Mouse (Mus musculus) CH12.LX (cell line): Measurements from ENCODE around the gene Thrsp. TPM values are rescaled to one million over a fixed set of nuclear protein-coding genes. Genes with fewer than 3 reads are reported as not detected.

Source experiments
- DNase-seq: peaks from one replicate; pipeline ENCODE4 v3.0.0-alpha.2; 2013; ENCODE audit errors: extremely low read depth
- H3K27ac ChIP-seq: 2 replicates; pipeline ENCODE4 v1.5.1; 2012; ENCODE audit warnings: low read depth, mild to moderate bottlenecking, control low read depth, moderate library complexity; ENCODE audit not compliant: insufficient read depth
- H3K27me3 ChIP-seq: replicated peaks from 2 replicates; pipeline ENCODE3; 2012; ENCODE audit warnings: inconsistent platforms
- H3K36me3 ChIP-seq, 2 experiments: replicated peaks in 1 of 2; 2 replicates each; pipeline versions ENCODE3 to v1.6.1; 2012; ENCODE audit warnings: inconsistent platforms in 1 of 2, low read length in 1 of 2, mild to moderate bottlenecking in 1 of 2, mixed read lengths in 1 of 2, moderate library complexity in 1 of 2; ENCODE audit not compliant: control insufficient read depth in 1 of 2, insufficient read depth in 1 of 2
- H3K4me1 ChIP-seq, 2 experiments: 2 replicates each; pipeline ENCODE4 v1.6.1; 2012; ENCODE audit warnings: inconsistent platforms in 1 of 2, moderate library complexity in 1 of 2; ENCODE audit not compliant: insufficient read depth in 2 of 2, control insufficient read depth in 1 of 2
- H3K4me2 ChIP-seq: 2 replicates; pipeline ENCODE4 v1.6.1; 2012; ENCODE audit warnings: low read depth, mild to moderate bottlenecking, control low read depth; ENCODE audit not compliant: poor library complexity, insufficient read depth, severe bottlenecking
- H3K4me3 ChIP-seq, 3 experiments: fragments of 150-350 bp in 1 of 3; sonication (generic) in 1 of 3; replicated peaks in 1 of 3; 2 replicates each; pipeline versions ENCODE3 to v1.5.1; 2011 to 2012; ENCODE audit warnings: low read depth in 2 of 3, low read length in 2 of 3, mild to moderate bottlenecking in 2 of 3, moderate library complexity in 2 of 3, control low read depth in 1 of 3, improper control_type of control experiment in 1 of 3, inconsistent platforms in 1 of 3, mixed read lengths in 1 of 3; ENCODE audit not compliant: poor library complexity in 1 of 3
- H3K79me2 ChIP-seq: replicated peaks from 2 replicates; pipeline ENCODE4 v1.6.1; 2012; ENCODE audit warnings: mild to moderate bottlenecking, moderate library complexity; ENCODE audit not compliant: control insufficient read depth, poor library complexity, insufficient read depth, severe bottlenecking; ENCODE audit errors: extremely low read depth
- H3K9ac ChIP-seq: 2 replicates; pipeline ENCODE4 v1.6.1; 2012; ENCODE audit warnings: low read depth, mild to moderate bottlenecking, control low read depth, moderate library complexity; ENCODE audit not compliant: insufficient read depth
- H3K9me3 ChIP-seq: replicated peaks from 2 replicates; pipeline ENCODE3; 2012; ENCODE audit warnings: low read length, inconsistent platforms, mixed read lengths
- BHLHE40 ChIP-seq: IDR thresholded peaks from 2 replicates; pipeline ENCODE4 v1.6.1; 2011; ENCODE audit warnings: mild to moderate bottlenecking, low read depth, low read length, improper control_type of control experiment
- CHD1 ChIP-seq: IDR thresholded peaks from 2 replicates; pipeline ENCODE4 v1.6.1; 2012; ENCODE audit warnings: low read depth, low read length, improper control_type of control experiment, inconsistent platforms
- CHD2 ChIP-seq: IDR thresholded peaks from 2 replicates; pipeline ENCODE4 v1.6.1; 2011; ENCODE audit warnings: low read length, improper control_type of control experiment
- CTCF ChIP-seq, 2 experiments: IDR thresholded peaks in 1 of 2; conservative IDR thresholded peaks in 1 of 2; 2 replicates each; pipeline ENCODE4 v1.5.1; 2011 to 2012; ENCODE audit warnings: low read depth in 2 of 2, low read length in 2 of 2, improper control_type of control experiment in 1 of 2, inconsistent platforms in 1 of 2, mild to moderate bottlenecking in 1 of 2, moderate library complexity in 1 of 2
- E2F4 ChIP-seq: IDR thresholded peaks from 2 replicates; pipeline ENCODE4 v1.6.1; 2011; ENCODE audit warnings: low read depth, low read length, improper control_type of control experiment; ENCODE audit not compliant: insufficient replicate concordance
- ELF1 ChIP-seq: IDR thresholded peaks from 2 replicates; pipeline ENCODE4 v1.6.1; 2014; ENCODE audit warnings: low read depth, mild to moderate bottlenecking, inconsistent platforms, low read length, improper control_type of control experiment
- EP300 ChIP-seq: IDR thresholded peaks from 2 replicates; pipeline ENCODE4 v1.6.1; 2011; ENCODE audit warnings: low read length, improper control_type of control experiment
- ETS1 ChIP-seq: conservative IDR thresholded peaks from 2 replicates; pipeline ENCODE4 v1.6.1; 2012; ENCODE audit warnings: low read depth, mild to moderate bottlenecking, inconsistent platforms, low read length, improper control_type of control experiment, moderate library complexity
- GABPA ChIP-seq: IDR thresholded peaks from 2 replicates; pipeline ENCODE4 v1.6.1; 2012; ENCODE audit warnings: low read depth, low read length, improper control_type of control experiment, inconsistent platforms; ENCODE audit not compliant: insufficient replicate concordance
- JUN ChIP-seq: IDR thresholded peaks from 2 replicates; pipeline ENCODE4 v1.6.1; 2011; ENCODE audit warnings: low read depth, mild to moderate bottlenecking, low read length, improper control_type of control experiment, moderate library complexity; ENCODE audit not compliant: insufficient read depth
- JUND ChIP-seq: conservative IDR thresholded peaks from 2 replicates; pipeline ENCODE4 v1.6.1; 2011; ENCODE audit warnings: low read depth, low read length, improper control_type of control experiment
- KAT2A ChIP-seq: IDR thresholded peaks from 2 replicates; pipeline ENCODE4 v1.6.1; 2012; ENCODE audit warnings: low read length, improper control_type of control experiment, inconsistent platforms; ENCODE audit not compliant: insufficient replicate concordance
- MAX ChIP-seq: IDR thresholded peaks from 2 replicates; pipeline ENCODE4 v1.6.1; 2011; ENCODE audit warnings: low read length, improper control_type of control experiment
- MAZ ChIP-seq: IDR thresholded peaks from 2 replicates; pipeline ENCODE4 v1.6.1; 2012; ENCODE audit warnings: low read depth, mild to moderate bottlenecking, inconsistent platforms, low read length, improper control_type of control experiment, moderate library complexity
- MEF2A ChIP-seq: IDR thresholded peaks from 2 replicates; pipeline ENCODE4 v1.6.1; 2014; ENCODE audit warnings: low read depth, mild to moderate bottlenecking, inconsistent platforms, low read length, improper control_type of control experiment, borderline replicate concordance
- MXI1 ChIP-seq: IDR thresholded peaks from 2 replicates; pipeline ENCODE4 v1.6.1; 2011; ENCODE audit warnings: mild to moderate bottlenecking, low read depth, low read length, improper control_type of control experiment
- NRF1 ChIP-seq: IDR thresholded peaks from 2 replicates; pipeline ENCODE4 v1.6.1; 2014; ENCODE audit warnings: low read depth, mild to moderate bottlenecking, inconsistent platforms, low read length, improper control_type of control experiment, moderate library complexity
- POLR2A ChIP-seq: IDR thresholded peaks from 2 replicates; pipeline ENCODE4 v1.6.1; 2011; ENCODE audit warnings: low read depth, mild to moderate bottlenecking, improper control_type of control experiment, low read length
- TBP ChIP-seq: conservative IDR thresholded peaks from 2 replicates; pipeline ENCODE4 v1.6.1; 2011; ENCODE audit warnings: low read depth, low read length, improper control_type of control experiment
- USF2 ChIP-seq: conservative IDR thresholded peaks from 2 replicates; pipeline ENCODE4 v1.6.1; 2011; ENCODE audit warnings: low read depth, low read length, improper control_type of control experiment
- ZKSCAN1 ChIP-seq: IDR thresholded peaks from 2 replicates; pipeline ENCODE4 v1.6.1; 2012; ENCODE audit warnings: low read depth, inconsistent platforms, low read length, improper control_type of control experiment, borderline replicate concordance
- ZMIZ1 ChIP-seq: IDR thresholded peaks from 2 replicates; pipeline ENCODE4 v1.6.1; 2012; ENCODE audit warnings: low read depth, mild to moderate bottlenecking, inconsistent platforms, low read length, improper control_type of control experiment
- ZNF384 ChIP-seq: IDR thresholded peaks from 2 replicates; pipeline ENCODE4 v1.6.1; 2012; ENCODE audit warnings: low read depth, low read length, improper control_type of control experiment, inconsistent platforms
- dilution Hi-C: fragments of 300-500 bp; cut with MboI; formaldehyde crosslinking; loops from 2 replicates; pipeline ENCODE4 v1.14.3; 2020; ENCODE audit warnings: low sequenced_read_pairs; ENCODE audit not compliant: extremely low pct_unique_long_range_greater_than_20kb, extremely low pct_ligation_motif_present
- in situ Hi-C: fragments of 300-500 bp; cut with MboI; formaldehyde crosslinking; loops from 3 replicates; pipeline ENCODE4 v1.14.3; 2019; ENCODE audit warnings: low sequenced_read_pairs, low pct_ligation_motif_present, low pct_unique_long_range_greater_than_20kb, mixed read lengths
- polyA plus RNA-seq: library from polyadenylated mRNA; unstranded; fragments of >175 nt; gene quantifications from 2 replicates; pipeline ENCODE4 v1.2.1, GENCODE M21; 2012; ENCODE audit warnings: low read depth; ENCODE audit not compliant: insufficient read length
- total RNA-seq, 2 experiments: library from RNA; depleted of rRNA; stranded (reverse); fragments of 300-350 nt in 1 of 2; fragments of >200 nt in 1 of 2; gene quantifications; 2 replicates each; pipeline ENCODE4 v1.2.3; 2012 to 2014

Thrsp gene
- total and polyA plus RNA-seq, 3 experiments, result not detected

GRCm38 (mm10) chr7:97411106-97411505, 6.4 kb downstream of the Thrsp start:
- DNase-seq, result no peak
- H3K4me1 ChIP-seq, result no peaks in the 10 kb centered on the region
- no peaks in the 10 kb centered on the region for H3K27me3 ChIP-seq
- TF ChIP-seq MXI1 (no peak), MEF2A (no peak), ZMIZ1 (no peak), NRF1 (no peak), CHD2 (no peak), JUN (no peak), ELF1 (no peak), KAT2A (no peak), GABPA (no peak), JUND (no peak), E2F4 (no peak), POLR2A (no peak), ZNF384 (no peak), USF2 (no peak), CTCF (conservative IDR thresholded peaks at IDR 0.05 in 1 of 2, IDR thresholded peaks at IDR 0.05 in 1 of 2; ENCODE audit: low read depth in 2 of 2, low read length in 2 of 2) (no peak), EP300 (no peak)
- no peak overlapping the region for H3K4me2 ChIP-seq
- peaks cover 28 to 67% of the 10 kb centered on the region in 2 experiments for H3K36me3 ChIP-seq
- H3K9ac ChIP-seq, result no peak overlapping the region
- H3K9me3 ChIP-seq, result no peaks in the 10 kb centered on the region
- in situ Hi-C loops, result no loop called here
- H3K79me2 ChIP-seq, result peaks cover 3% of the 10 kb centered on the region; the same call in 1 of the 2 replicates
- H3K27ac ChIP-seq, result no peak overlapping the region
- dilution Hi-C loops, result no loop called here
- no peak overlapping the region for H3K4me3 ChIP-seq

- H3K4me3 ChIP-seq, result no peak overlapping the region
- in situ Hi-C loops, result no loop called here
- dilution Hi-C loops, result no loop called here
- H3K36me3 ChIP-seq, result peaks cover 28 to 82% of the 10 kb centered on the region in 2 experiments
- TF ChIP-seq CHD2 (no peak), JUND (no peak), BHLHE40 (no peak), ZKSCAN1 (no peak), ETS1 (no peak), MEF2A (no peak), USF2 (no peak), MAX (no peak), MAZ (no peak), CHD1 (no peak), TBP (no peak)
- no peak overlapping the region for H3K9ac ChIP-seq
- H3K27ac ChIP-seq, result no peak overlapping the region
- no peaks in the 10 kb centered on the region for H3K27me3 ChIP-seq
- peaks cover 28% of the 10 kb centered on the region for H3K79me2 ChIP-seq
- H3K4me1 ChIP-seq, result peaks cover 2 to 12% of the 10 kb centered on the region in 2 experiments; a peak in 2 of 4 replicates
- H3K9me3 ChIP-seq, result peaks cover under 1% of the 10 kb centered on the region
- DNase-seq, result no peak
- H3K4me2 ChIP-seq, result no peak overlapping the region
Observed at GRCm38 (mm10) chr7:97407145-97407544, 10.4 kb downstream of the Thrsp start.
